Mouse (Mus musculus) forebrain, embryonic 12.5 days (tissue): ENCODE data around the gene Smyd3. TPM values are rescaled to one million over a fixed set of nuclear protein-coding genes. Genes with fewer than 3 reads are reported as not detected.

Experiments used
- ATAC-seq: fragments of 200-750 bp; cut with Nextera tagmentation; 2 replicates; pipeline ENCODE4 v1.8.0; 2017; ENCODE audit warnings: moderate TSS enrichment; ENCODE audit not compliant: low FRiP score
- H3K27ac ChIP-seq: fragments of 300-500 bp; sonication (generic); 2 replicates; pipeline ENCODE4 v1.5.1; 2016; ENCODE audit warnings: mild to moderate bottlenecking
- H3K27me3 ChIP-seq: fragments of 300-500 bp; sonication (generic); 2 replicates; pipeline ENCODE4 v1.6.1; 2016; ENCODE audit warnings: mild to moderate bottlenecking
- H3K36me3 ChIP-seq: fragments of 300-500 bp; sonication (generic); replicated peaks from 2 replicates; pipeline ENCODE4 v1.6.1; 2016; ENCODE audit warnings: mild to moderate bottlenecking
- H3K4me1 ChIP-seq: fragments of 300-500 bp; sonication (generic); 2 replicates; pipeline ENCODE4 v1.6.1; 2016
- H3K4me2 ChIP-seq: fragments of 300-500 bp; sonication (generic); 2 replicates; pipeline ENCODE4 v1.6.1; 2016; ENCODE audit warnings: mild to moderate bottlenecking, moderate library complexity
- H3K4me3 ChIP-seq: fragments of 300-500 bp; sonication (generic); replicated peaks from 2 replicates; pipeline ENCODE4 v1.5.1; 2016; ENCODE audit warnings: mild to moderate bottlenecking
- H3K9ac ChIP-seq: fragments of 300-500 bp; sonication (generic); 2 replicates; pipeline ENCODE4 v1.6.1; 2016; ENCODE audit warnings: mild to moderate bottlenecking
- H3K9me3 ChIP-seq: fragments of 300-500 bp; sonication (generic); 2 replicates; pipeline ENCODE4 v1.6.1; 2016
- WGBS: fragments of 180-500 bp; shearing (Covaris S2); methylation state at CpG from one replicate; pipeline ENCODE4 v1.1.7; 2016; 5-methylcytosine and 5-hydroxymethylcytosine counted together
- polyA plus RNA-seq: library from polyadenylated mRNA; unstranded; fragments of >200 nt; fragmentation: Nextera tagmentation; extraction: Ambion mirVana; gene quantifications from 2 replicates; pipeline ENCODE4 v1.2.1, GENCODE M21; 2016

The Smyd3 gene
- polyA plus RNA-seq, 1 experiment from 2014 or later = 13.5 TPM

GRCm38 (mm10) chr1:179446127-179446844 is 71.6 kb downstream of the Smyd3 start:
- Histone ChIP-seq H3K4me2 (peak overlapping the region; percentile 20), H3K36me3 (no peaks in the 10 kb centered on the region), H3K4me3 (no peak overlapping the region), H3K27ac (no peak overlapping the region), H3K4me1 (peaks cover 15% of the 10 kb centered on the region), H3K9ac (no peak overlapping the region), H3K27me3 (peaks cover 66% of the 10 kb centered on the region), H3K9me3 (no peaks in the 10 kb centered on the region)
- 18% methylated on average over 17 of the region's 17 CpGs for WGBS
- peak; percentile 80 for ATAC-seq

- H3K4me1 ChIP-seq = peaks cover 15% of the 10 kb centered on the region
- H3K4me2 ChIP-seq = no peak overlapping the region
- WGBS = 88% methylated on average over 13 of the region's 13 CpGs
- H3K27me3 ChIP-seq = peaks cover 55% of the 10 kb centered on the region
- no peak overlapping the region for H3K4me3 ChIP-seq
- H3K9ac ChIP-seq = no peak overlapping the region
- no peak for ATAC-seq
- no peak overlapping the region for H3K27ac ChIP-seq
- no peaks in the 10 kb centered on the region for H3K36me3 ChIP-seq
- no peaks in the 10 kb centered on the region for H3K9me3 ChIP-seq
Observed at GRCm38 (mm10) chr1:179443835-179444234, 74.0 kb downstream of the Smyd3 start.

GRCm38 (mm10) chr1:179443423-179443822 is 74.4 kb downstream of the Smyd3 start:
- peaks cover 15% of the 10 kb centered on the region for H3K4me1 ChIP-seq
- no peaks in the 10 kb centered on the region for H3K36me3 ChIP-seq
- no peak overlapping the region for H3K4me3 ChIP-seq
- H3K9ac ChIP-seq = no peak overlapping the region
- no peak overlapping the region for H3K27ac ChIP-seq
- WGBS = 85% methylated on average over 8 of the region's 8 CpGs
- peaks cover 51% of the 10 kb centered on the region for H3K27me3 ChIP-seq
- no peak overlapping the region for H3K4me2 ChIP-seq
- ATAC-seq = no peak
- H3K9me3 ChIP-seq = no peaks in the 10 kb centered on the region

- ATAC-seq = no peak
- Histone ChIP-seq H3K4me2 (no peak overlapping the region), H3K9me3 (no peaks in the 10 kb centered on the region), H3K4me1 (no peaks in the 10 kb centered on the region), H3K36me3 (no peaks in the 10 kb centered on the region), H3K9ac (no peak overlapping the region), H3K27me3 (no peaks in the 10 kb centered on the region), H3K27ac (no peak overlapping the region), H3K4me3 (no peak overlapping the region)
- WGBS = 90% methylated on average over 11 of the region's 11 CpGs
Observed at GRCm38 (mm10) chr1:179436596-179436995, 81.2 kb downstream of the Smyd3 start.

GRCm38 (mm10) chr1:179434443-179435260 is 83.2 kb downstream of the Smyd3 start:
- ATAC-seq = no peak
- Histone ChIP-seq H3K9me3 (no peaks in the 10 kb centered on the region), H3K27ac (no peak overlapping the region), H3K4me1 (no peaks in the 10 kb centered on the region), H3K4me3 (no peak overlapping the region), H3K36me3 (no peaks in the 10 kb centered on the region), H3K4me2 (no peak overlapping the region), H3K9ac (no peak overlapping the region), H3K27me3 (no peaks in the 10 kb centered on the region)
- WGBS = 91% methylated on average over 11 of the region's 11 CpGs

GRCm38 (mm10) chr1:179433828-179434227 is 84.0 kb downstream of the Smyd3 start:
- H3K27ac ChIP-seq = no peak overlapping the region
- H3K4me1 ChIP-seq = no peaks in the 10 kb centered on the region
- H3K36me3 ChIP-seq = no peaks in the 10 kb centered on the region
- no peak overlapping the region for H3K4me2 ChIP-seq
- ATAC-seq = no peak
- H3K9me3 ChIP-seq = no peaks in the 10 kb centered on the region
- WGBS = 88% methylated on average over 7 of the region's 7 CpGs
- H3K4me3 ChIP-seq = no peak overlapping the region
- H3K27me3 ChIP-seq = no peaks in the 10 kb centered on the region
- H3K9ac ChIP-seq = no peak overlapping the region

GRCm38 (mm10) chr1:179433355-179433754 is 84.5 kb downstream of the Smyd3 start:
- H3K9me3 ChIP-seq = no peaks in the 10 kb centered on the region
- H3K9ac ChIP-seq = no peak overlapping the region
- WGBS = 88% methylated on average over 8 of the region's 8 CpGs
- H3K4me2 ChIP-seq = no peak overlapping the region
- ATAC-seq = no peak
- no peak overlapping the region for H3K4me3 ChIP-seq
- no peaks in the 10 kb centered on the region for H3K4me1 ChIP-seq
- no peak overlapping the region for H3K27ac ChIP-seq
- no peaks in the 10 kb centered on the region for H3K27me3 ChIP-seq
- H3K36me3 ChIP-seq = no peaks in the 10 kb centered on the region

- Histone ChIP-seq H3K9me3 (no peaks in the 10 kb centered on the region), H3K4me1 (no peaks in the 10 kb centered on the region), H3K4me3 (no peak overlapping the region), H3K9ac (no peak overlapping the region), H3K27ac (no peak overlapping the region), H3K27me3 (no peaks in the 10 kb centered on the region), H3K36me3 (no peaks in the 10 kb centered on the region), H3K4me2 (no peak overlapping the region)
- no peak for ATAC-seq
- WGBS = 93% methylated on average over 3 of the region's 3 CpGs
Observed at GRCm38 (mm10) chr1:179430077-179430476, 87.8 kb downstream of the Smyd3 start.

- ATAC-seq = no peak
- H3K27me3 ChIP-seq = no peaks in the 10 kb centered on the region
- H3K4me1 ChIP-seq = no peaks in the 10 kb centered on the region
- no peaks in the 10 kb centered on the region for H3K9me3 ChIP-seq
- no peak overlapping the region for H3K4me3 ChIP-seq
- no peaks in the 10 kb centered on the region for H3K36me3 ChIP-seq
- H3K4me2 ChIP-seq = no peak overlapping the region
- no peak overlapping the region for H3K9ac ChIP-seq
- 91% methylated on average over 12 of the region's 12 CpGs for WGBS
- H3K27ac ChIP-seq = no peak overlapping the region
Observed at GRCm38 (mm10) chr1:179424879-179425472, 92.9 kb downstream of the Smyd3 start.

GRCm38 (mm10) chr1:179419091-179419490 is 98.8 kb downstream of the Smyd3 start:
- H3K36me3 ChIP-seq = no peaks in the 10 kb centered on the region
- H3K9me3 ChIP-seq = peaks cover 3% of the 10 kb centered on the region; the same call in 1 of the 2 replicates
- no peak for ATAC-seq
- H3K27ac ChIP-seq = no peak overlapping the region
- no peak overlapping the region for H3K9ac ChIP-seq
- no peak overlapping the region for H3K4me3 ChIP-seq
- no peaks in the 10 kb centered on the region for H3K27me3 ChIP-seq
- WGBS = 77% methylated on average over 4 of the region's 4 CpGs
- no peaks in the 10 kb centered on the region for H3K4me1 ChIP-seq
- H3K4me2 ChIP-seq = no peak overlapping the region

GRCm38 (mm10) chr1:179408086-179408485 is 109.8 kb downstream of the Smyd3 start:
- no peaks in the 10 kb centered on the region for H3K9me3 ChIP-seq
- no peak overlapping the region for H3K9ac ChIP-seq
- no peaks in the 10 kb centered on the region for H3K27me3 ChIP-seq
- no peak overlapping the region for H3K27ac ChIP-seq
- no peak for ATAC-seq
- no peak overlapping the region for H3K4me2 ChIP-seq
- H3K4me1 ChIP-seq = no peaks in the 10 kb centered on the region
- no peak overlapping the region for H3K4me3 ChIP-seq
- no peaks in the 10 kb centered on the region; the same call in 1 of the 2 replicates for H3K36me3 ChIP-seq
- 90% methylated on average over 4 of the region's 4 CpGs for WGBS

- Histone ChIP-seq H3K27ac (no peak overlapping the region), H3K27me3 (no peaks in the 10 kb centered on the region), H3K9me3 (no peaks in the 10 kb centered on the region), H3K4me3 (no peak overlapping the region), H3K9ac (no peak overlapping the region), H3K4me2 (no peak overlapping the region), H3K36me3 (no peaks in the 10 kb centered on the region), H3K4me1 (no peaks in the 10 kb centered on the region)
- ATAC-seq = no peak
- WGBS = 84% methylated on average over 5 of the region's 5 CpGs
Observed at GRCm38 (mm10) chr1:179400835-179401234, 117.0 kb downstream of the Smyd3 start.
